In the genomic region with DNA sequence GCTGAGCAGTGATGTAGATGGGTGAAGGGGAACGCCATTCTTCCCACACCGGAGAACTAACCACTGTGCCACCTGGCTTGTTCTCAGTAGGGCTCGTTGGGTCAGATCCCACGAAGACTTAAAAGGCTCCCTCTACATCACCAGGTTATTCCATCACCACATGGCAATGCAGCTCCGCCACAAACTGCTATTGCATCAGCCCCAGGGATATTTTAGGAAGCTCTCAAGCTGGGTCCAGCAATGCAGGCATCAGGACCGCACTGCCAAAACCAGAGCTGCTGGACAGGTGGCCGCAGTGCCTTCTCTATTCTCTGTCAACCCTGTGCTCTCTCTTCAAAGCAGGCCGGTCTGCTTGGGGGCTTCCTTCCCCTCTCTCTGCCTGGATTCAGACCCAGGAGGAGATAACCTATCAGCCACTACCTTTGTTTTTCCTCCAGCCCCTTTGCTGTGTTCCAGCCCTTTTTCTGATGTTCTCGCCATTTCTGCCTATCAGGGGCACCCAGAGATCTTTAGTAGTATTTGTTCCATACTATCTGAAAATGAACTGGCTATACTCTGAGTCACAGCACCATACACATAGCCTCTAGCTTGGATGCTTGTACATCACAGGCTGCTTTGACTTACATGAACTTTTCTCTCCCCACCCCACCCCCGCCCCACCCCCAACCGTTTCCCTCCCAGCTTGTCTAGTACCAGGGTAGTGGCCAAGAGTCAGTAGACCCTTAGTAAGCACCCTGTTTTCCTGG, we compare ENCODE assay signal across 8 mouse cellular contexts.
DNase-seq lines count a peak whose midpoint lies in the region; ATAC-seq lines count a peak whose summit lies in the region.

No protein-coding gene starts in this region.

- DNase-seq in left cerebral cortex, adult 18-20 months (ENCODE audit: low spot score in 2 of 2), result peak; percentile 13 to 17
- DNase-seq in left cerebral cortex, adult 11 months (ENCODE audit: low spot score), result no peak
- no peak for DNase-seq in embryonic facial prominence, embryonic 10.5 days (ENCODE audit: low spot score)
- DNase-seq in skeletal muscle tissue, adult 2 months (ENCODE audit: low read depth, low spot score), result peak; percentile 86
- DNase-seq in left cerebral cortex, adult 9 months (ENCODE audit: low spot score in 2 of 2), result no peak
- no peak for DNase-seq in spleen, adult 12 weeks (ENCODE audit: low spot score)

- 71% methylated on average over 11 of the region's 11 CpGs for WGBS in embryonic facial prominence, embryonic 10.5 days
- 35% methylated on average over 11 of the region's 11 CpGs for WGBS in heart, embryonic 12.5 days
- 38% methylated on average over 11 of the region's 11 CpGs for WGBS in liver, embryonic 16.5 days (ENCODE audit: insufficient replicate concordance)

- H3K9me3 ChIP-seq in embryonic facial prominence, embryonic 10.5 days, result no peaks in the 10 kb centered on the region
- H3K9me3 ChIP-seq in heart, embryonic 12.5 days (replicated peaks), result no peaks in the 10 kb centered on the region
- H3K9me3 ChIP-seq in liver, embryonic 16.5 days (replicated peaks; ENCODE audit: control insufficient read depth, low read length), result no peaks in the 10 kb centered on the region

- no peaks in the 10 kb centered on the region for H3K36me3 ChIP-seq in embryonic facial prominence, embryonic 10.5 days (replicated peaks)
- H3K36me3 ChIP-seq in heart, embryonic 12.5 days, result no peaks in the 10 kb centered on the region
- H3K36me3 ChIP-seq in liver, embryonic 16.5 days (ENCODE audit: control insufficient read depth, insufficient read depth), result no peaks in the 10 kb centered on the region

- peak overlapping the region; percentile 98 for H3K27ac ChIP-seq in embryonic facial prominence, embryonic 10.5 days (replicated peaks)
- H3K27ac ChIP-seq in heart, embryonic 12.5 days (ENCODE audit: poor library complexity, severe bottlenecking), result peak overlapping the region; percentile 98
- H3K27ac ChIP-seq in liver, embryonic 16.5 days (ENCODE audit: low read length), result no peak overlapping the region; the same call in 1 of the 2 replicates

- 0 out of 2 replicates have a peak overlapping the region, but pooled peaks have one; percentile 60 for H3K4me3 ChIP-seq in embryonic facial prominence, embryonic 10.5 days
- H3K4me3 ChIP-seq in heart, embryonic 12.5 days, result no peak overlapping the region
- no peak overlapping the region for H3K4me3 ChIP-seq in liver, embryonic 16.5 days (ENCODE audit: low read depth, low read length)

- H3K4me1 ChIP-seq in embryonic facial prominence, embryonic 10.5 days, result peaks cover 63% of the 10 kb centered on the region
- peaks cover 26% of the 10 kb centered on the region for H3K4me1 ChIP-seq in heart, embryonic 12.5 days (replicated peaks)
- peaks cover 22% of the 10 kb centered on the region for H3K4me1 ChIP-seq in liver, embryonic 16.5 days (ENCODE audit: control insufficient read depth, low read depth, low read length)

- no peak for ATAC-seq in heart, embryonic 12.5 days (ENCODE audit: insufficient number of reproducible peaks, low FRiP score)
- 0 out of 2 replicates have a peak, but pooled peaks have one; percentile 15 for ATAC-seq in liver, embryonic 16.5 days (ENCODE audit: low read depth)

- no peak overlapping the region for H3K9ac ChIP-seq in heart, embryonic 12.5 days
- no peak overlapping the region; the same call in 1 of the 2 replicates for H3K9ac ChIP-seq in liver, embryonic 16.5 days (ENCODE audit: low read depth, low read length)

- H3K27me3 ChIP-seq in embryonic facial prominence, embryonic 10.5 days (replicated peaks; ENCODE audit: low read depth, poor library complexity, severe bottlenecking), result no peaks in the 10 kb centered on the region
- no peaks in the 10 kb centered on the region for H3K27me3 ChIP-seq in heart, embryonic 12.5 days (replicated peaks)
- no peaks in the 10 kb centered on the region for H3K27me3 ChIP-seq in liver, embryonic 16.5 days (ENCODE audit: control insufficient read depth, insufficient read depth, low read depth, low read length)

- H3K4me2 ChIP-seq in heart, embryonic 12.5 days, result peak overlapping the region; percentile 83
- peak overlapping the region; percentile 13; the same call in 1 of the 2 replicates for H3K4me2 ChIP-seq in liver, embryonic 16.5 days (ENCODE audit: low read depth, low read length)

Comparison
In these comparisons a context has a peak if more than half of its experiments do, and no peak if none do; other contexts are left out.
1. DNase-seq: peak in left cerebral cortex, adult 18-20 months (2 of 2) and skeletal muscle tissue, adult 2 months (single experiment); none in left cerebral cortex, adult 11 months (single experiment), embryonic facial prominence, embryonic 10.5 days (single experiment), left cerebral cortex, adult 9 months (0 of 2) and spleen, adult 12 weeks (single experiment).